Mouse (Mus musculus) forebrain, postnatal 0 days (tissue): ENCODE measurements around the gene Pde6h. TPM values are rescaled to one million over a fixed set of nuclear protein-coding genes. Genes with fewer than 3 reads are reported as not detected.
A peak's percentile ranks its signal among the peaks of the same experiment; 100 is the strongest.

ENCODE experiments used
- ATAC-seq: fragments of 200-750 bp; cut with Nextera tagmentation; 2 replicates; pipeline ENCODE4 v1.8.0; 2017; ENCODE audit warnings: mild to moderate bottlenecking, moderate library complexity
- DNase-seq: peaks from one replicate; pipeline ENCODE4 v3.0.0-alpha.2; 2015
- H3K27ac ChIP-seq: fragments of 300-500 bp; sonication (generic); 2 replicates; pipeline ENCODE4 v1.5.1; 2014; ENCODE audit warnings: low read depth, mild to moderate bottlenecking, antibody characterized with exemption, low read length, moderate library complexity, mixed read lengths
- H3K27me3 ChIP-seq: fragments of 300-500 bp; sonication (generic); 2 replicates; pipeline ENCODE4 v1.6.1; 2014; ENCODE audit warnings: mild to moderate bottlenecking, low read length, mixed read lengths; ENCODE audit not compliant: insufficient read depth
- H3K36me3 ChIP-seq: fragments of 300-500 bp; sonication (generic); 2 replicates; pipeline ENCODE4 v1.6.1; 2014; ENCODE audit warnings: mild to moderate bottlenecking, moderate library complexity; ENCODE audit not compliant: insufficient read depth
- H3K4me1 ChIP-seq: fragments of 300-500 bp; sonication (generic); 2 replicates; pipeline ENCODE4 v1.6.1; 2014; ENCODE audit warnings: antibody characterized with exemption; ENCODE audit not compliant: insufficient read depth
- H3K4me2 ChIP-seq: fragments of 300-500 bp; sonication (generic); 2 replicates; pipeline ENCODE4 v1.6.1; 2014; ENCODE audit warnings: low read depth, mild to moderate bottlenecking, moderate library complexity
- H3K4me3 ChIP-seq: fragments of 300-500 bp; sonication (generic); 2 replicates; pipeline ENCODE4 v1.5.1; 2014; ENCODE audit warnings: low read depth, low read length, mixed read lengths
- H3K9ac ChIP-seq: fragments of 300-500 bp; sonication (generic); 2 replicates; pipeline ENCODE4 v1.6.1; 2014; ENCODE audit warnings: mild to moderate bottlenecking
- H3K9me3 ChIP-seq: fragments of 300-500 bp; sonication (generic); 2 replicates; pipeline ENCODE4 v1.6.1; 2016; ENCODE audit warnings: low read length
- CTCF ChIP-seq: sonication (generic); IDR thresholded peaks from 2 replicates; pipeline ENCODE4 v1.5.1; 2016; ENCODE audit warnings: antibody characterized with exemption, control low read depth, low read depth
- WGBS: fragments of 180-500 bp; shearing (Covaris S2); extraction: QIAGEN DNeasy Blood & Tissue Kit; methylation state at CpG from one replicate; pipeline ENCODE4 v1.1.7; 2014; 5-methylcytosine and 5-hydroxymethylcytosine counted together
- polyA plus RNA-seq: library from polyadenylated mRNA; unstranded; fragments of >200 nt; fragmentation: Nextera tagmentation; extraction: Ambion mirVana; gene quantifications from 2 replicates; pipeline ENCODE4 v1.2.1, GENCODE M21; 2015
- total RNA-seq: library from RNA; depleted of rRNA; stranded (reverse); fragments of >200 nt; gene quantifications from 2 replicates; pipeline ENCODE4 v1.2.3, GENCODE M21; 2014

Pde6h gene
- total and polyA plus RNA-seq, 2 experiments from 2014 or later, result 0.05 to 0.34 TPM

DNA sequence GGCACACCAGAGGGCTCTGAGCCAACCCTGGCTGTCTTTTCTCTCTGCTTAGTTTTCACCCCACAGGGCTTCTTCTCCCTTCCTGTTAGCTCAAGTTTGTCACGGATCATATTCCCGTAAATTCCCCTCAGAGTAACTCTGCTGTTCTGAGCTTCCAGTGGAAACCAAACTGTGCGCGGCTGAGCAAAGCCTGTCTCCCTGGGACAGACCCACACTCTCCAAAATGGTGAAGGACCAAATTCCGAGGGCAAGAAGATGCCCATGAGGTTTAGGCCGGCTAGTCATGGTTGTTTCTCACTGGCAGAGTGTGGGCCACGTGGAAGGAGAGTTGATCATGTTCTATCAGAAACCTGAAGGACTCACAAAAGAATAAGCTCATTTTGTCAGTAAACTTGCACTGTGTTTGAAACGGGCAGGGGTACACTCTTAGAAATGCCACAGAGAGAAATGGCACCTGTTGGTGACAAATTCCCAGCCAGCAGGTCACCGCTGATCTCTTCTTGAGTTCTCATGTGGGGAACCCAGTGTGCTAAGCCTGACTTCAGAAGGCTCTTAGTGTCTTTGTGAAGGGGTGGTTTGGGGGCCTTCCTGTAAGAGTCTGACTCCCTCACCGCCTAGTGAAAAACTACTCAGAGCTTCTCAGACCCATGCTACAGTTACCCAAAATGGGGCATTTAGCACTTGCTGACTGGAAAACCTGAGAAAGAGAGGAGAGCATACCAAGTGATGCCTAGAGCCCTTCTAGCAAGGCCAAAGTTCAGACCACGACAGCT is 16.7 kb downstream of the Pde6h start:
- Histone ChIP-seq H3K4me3 (no peak overlapping the region), H3K9ac (no peak overlapping the region), H3K27me3 (no peaks in the 10 kb centered on the region), H3K36me3 (no peaks in the 10 kb centered on the region), H3K4me1 (0 out of 2 replicates have a peak, but pooled peaks cover 7% of the 10 kb centered on the region), H3K4me2 (no peak overlapping the region), H3K9me3 (no peaks in the 10 kb centered on the region), H3K27ac (0 out of 2 replicates have a peak overlapping the region, but pooled peaks have one; percentile 69)
- WGBS, result 85% methylated on average over 11 of the region's 11 CpGs
- no peak for TF ChIP-seq CTCF
- DNase-seq (no peak), ATAC-seq (no peak)

DNA sequence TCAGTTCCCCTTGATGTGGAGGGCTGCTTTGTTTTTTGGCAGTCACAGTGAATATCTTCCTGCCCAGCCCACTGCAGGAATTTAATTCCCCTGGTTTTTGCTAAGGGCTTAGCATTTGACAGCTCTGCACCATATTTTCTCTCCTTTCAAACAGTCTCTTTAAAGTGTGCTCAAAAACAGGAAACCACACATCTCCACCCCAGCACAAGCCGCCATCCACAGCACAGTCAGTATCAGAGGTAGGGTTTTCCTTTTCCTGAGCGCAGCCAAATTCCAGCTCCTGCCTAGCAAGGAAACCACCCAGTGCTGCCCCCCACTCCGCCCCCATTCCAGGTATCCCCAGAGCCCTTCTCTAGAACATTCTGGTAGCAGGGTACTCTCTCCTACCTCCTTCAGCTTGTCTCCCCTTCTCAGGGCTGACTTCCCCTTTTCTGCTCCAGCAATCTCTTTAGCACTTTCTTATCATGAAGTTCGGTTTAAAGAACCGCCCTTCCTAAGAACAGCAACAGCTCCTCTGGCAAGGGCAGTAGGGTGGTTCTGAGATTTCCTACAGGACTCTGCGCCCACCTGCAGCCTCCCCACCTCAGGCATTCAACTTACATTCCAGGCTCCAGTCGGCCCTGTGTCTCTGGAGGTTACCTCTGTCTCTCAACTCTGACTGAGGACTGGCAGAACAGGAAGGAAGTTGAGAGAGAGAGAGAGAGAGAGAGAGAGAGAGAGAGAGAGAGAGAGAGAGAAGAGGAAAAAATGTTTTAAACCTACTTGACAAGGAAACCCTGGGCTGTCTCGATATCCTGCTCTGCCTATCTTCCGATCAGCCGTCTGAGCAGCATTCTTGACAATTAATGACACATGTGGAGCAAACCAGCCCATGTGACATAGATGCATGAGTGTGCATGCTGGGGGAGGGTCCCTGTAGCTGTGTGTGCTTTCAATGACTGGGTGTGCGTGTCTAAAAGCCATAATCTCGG is 17.7 kb downstream of the Pde6h start, which contains the start of gene Arhgdib:
TSS of gene Arhgdib (minus strand) at position 849 of the 971 bp plus-strand sequence.
- 59% methylated on average over 12 of the region's 12 CpGs for WGBS
- peak; percentile 29 for DNase-seq

DNA sequence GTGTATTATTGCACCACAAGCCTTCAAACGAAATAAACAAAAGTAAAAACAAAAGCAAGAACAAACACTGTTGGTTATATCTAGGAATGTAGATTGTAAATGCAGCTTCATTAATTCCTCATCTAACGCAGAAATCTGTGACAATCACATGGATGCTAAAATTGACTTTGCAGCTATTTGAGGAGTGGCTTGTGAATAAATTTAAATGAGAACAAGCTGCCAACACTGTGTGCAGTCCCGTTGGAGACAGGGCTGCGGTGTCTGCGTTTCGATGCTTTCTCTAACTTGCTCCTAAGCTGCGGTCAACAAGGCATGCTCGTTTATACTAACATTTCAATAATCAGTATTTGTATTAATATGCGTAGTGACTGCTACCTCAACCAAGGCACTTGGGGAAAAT is 18.6 kb downstream of the Pde6h start:
- DNase-seq (peak; percentile 55), ATAC-seq (peak; percentile 65)
- Histone ChIP-seq H3K4me1 (0 out of 2 replicates have a peak, but pooled peaks cover 7% of the 10 kb centered on the region), H3K27ac (peak overlapping the region; percentile 69; the same call in 1 of the 2 replicates), H3K4me2 (no peak overlapping the region), H3K36me3 (no peaks in the 10 kb centered on the region), H3K9ac (no peak overlapping the region), H3K4me3 (no peak overlapping the region), H3K9me3 (no peaks in the 10 kb centered on the region), H3K27me3 (no peaks in the 10 kb centered on the region)
- no peak for TF ChIP-seq CTCF
- WGBS, result 48% methylated on average over 9 of the region's 9 CpGs

More for the DNA sequence above, 17.7 kb downstream of the Pde6h start, which contains the start of gene Arhgdib:
- H3K27me3 ChIP-seq, result no peaks in the 10 kb centered on the region
- H3K9me3 ChIP-seq, result no peaks in the 10 kb centered on the region
- peak within 1 kb of the TSS; percentile 69 for H3K27ac ChIP-seq
- ATAC-seq, result peak; percentile 65
- no peaks in the 10 kb centered on the region for H3K36me3 ChIP-seq
- no peak within 1 kb of the TSS for H3K4me3 ChIP-seq
- no peak within 1 kb of the TSS for H3K9ac ChIP-seq
- H3K4me2 ChIP-seq, result 0 out of 2 replicates have a peak within 1 kb of the TSS, but pooled peaks have one; percentile 3
- no peak for TF ChIP-seq CTCF
- 0 out of 2 replicates have a peak, but pooled peaks cover 7% of the 10 kb centered on the region for H3K4me1 ChIP-seq

DNA sequence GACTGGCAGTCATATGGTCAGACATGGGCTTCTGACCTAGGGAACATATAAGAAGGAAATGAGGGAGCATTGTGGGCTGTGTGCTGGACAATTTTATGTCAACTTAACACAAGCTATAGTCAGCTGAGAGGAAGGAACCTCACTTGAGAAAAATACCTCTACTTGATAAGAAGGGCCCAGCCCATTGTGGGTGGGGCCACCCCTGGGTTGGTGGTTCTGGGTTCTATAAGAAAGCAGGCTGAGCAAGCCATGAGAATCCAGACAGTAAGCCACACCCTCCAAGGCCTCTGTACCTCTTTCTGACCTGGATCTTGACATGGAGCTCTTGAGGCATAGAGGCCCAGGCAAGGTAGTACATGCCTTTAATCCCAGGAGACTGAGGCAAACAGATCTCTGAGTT is 19.8 kb downstream of the Pde6h start:
- DNase-seq, result no peak
- no peak overlapping the region for H3K9ac ChIP-seq
- 0 out of 2 replicates have a peak, but pooled peaks cover 7% of the 10 kb centered on the region for H3K4me1 ChIP-seq
- no peaks in the 10 kb centered on the region for H3K9me3 ChIP-seq
- no peak overlapping the region for H3K4me2 ChIP-seq
- H3K27ac ChIP-seq, result no peak overlapping the region
- no peaks in the 10 kb centered on the region for H3K36me3 ChIP-seq
- H3K4me3 ChIP-seq, result no peak overlapping the region
- no peak for TF ChIP-seq CTCF
- no peaks in the 10 kb centered on the region for H3K27me3 ChIP-seq
- ATAC-seq, result no peak

DNA sequence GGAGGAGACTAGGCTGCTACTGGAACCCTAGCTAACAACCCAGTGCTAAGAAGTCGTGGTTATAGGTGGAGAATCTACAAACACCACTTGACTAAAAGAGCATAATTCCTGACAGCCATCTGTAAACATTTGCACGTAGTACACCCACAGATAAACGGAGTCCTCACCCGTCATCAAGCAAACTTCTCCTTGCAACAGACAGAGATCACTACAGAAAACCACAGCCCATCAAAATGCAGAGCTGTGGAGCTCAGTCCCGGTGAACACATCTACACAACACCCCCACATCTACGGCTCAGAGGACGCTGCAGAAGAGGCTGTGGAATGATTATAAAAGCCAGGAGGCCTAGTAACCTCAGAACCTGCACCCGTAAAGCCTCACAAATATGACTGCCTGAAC is 20.9 kb downstream of the Pde6h start:
- no peak for DNase-seq
- Histone ChIP-seq H3K9ac (no peak overlapping the region), H3K27ac (no peak overlapping the region), H3K9me3 (no peaks in the 10 kb centered on the region), H3K4me2 (no peak overlapping the region), H3K36me3 (no peaks in the 10 kb centered on the region), H3K4me3 (no peak overlapping the region), H3K4me1 (0 out of 2 replicates have a peak, but pooled peaks cover 7% of the 10 kb centered on the region), H3K27me3 (no peaks in the 10 kb centered on the region)
- TF ChIP-seq CTCF, result no peak
- 91% methylated on average over 8 of the region's 8 CpGs for WGBS
- ATAC-seq, result no peak

DNA sequence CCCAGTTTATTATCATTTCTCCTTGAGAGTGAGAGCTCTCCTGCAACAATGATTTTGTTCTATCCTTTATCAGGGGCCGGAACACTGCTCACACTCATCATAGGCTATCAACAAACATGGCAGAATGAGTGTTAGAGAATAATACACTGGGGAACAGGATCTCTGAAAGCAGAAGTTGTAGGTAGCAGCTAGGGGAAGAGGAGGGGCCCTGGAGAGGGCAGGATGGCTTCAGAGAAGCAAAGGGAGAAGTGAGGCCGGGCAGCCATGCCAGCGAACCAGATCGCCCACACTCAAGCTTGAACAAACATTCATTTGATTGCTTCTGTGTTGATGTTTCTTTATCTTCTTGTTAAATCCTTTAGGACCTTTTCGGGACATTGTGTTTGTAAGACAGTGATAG is 22.6 kb downstream of the Pde6h start:
- H3K36me3 ChIP-seq, result no peaks in the 10 kb centered on the region
- TF ChIP-seq CTCF, result no peak

More for the DNA sequence above, 22.6 kb downstream of the Pde6h start:
- Histone ChIP-seq H3K4me1 (0 out of 2 replicates have a peak, but pooled peaks cover 2% of the 10 kb centered on the region), H3K27me3 (no peaks in the 10 kb centered on the region), H3K9me3 (no peaks in the 10 kb centered on the region), H3K9ac (no peak overlapping the region), H3K4me3 (no peak overlapping the region), H3K4me2 (no peak overlapping the region), H3K27ac (no peak overlapping the region)
- DNase-seq (no peak), ATAC-seq (no peak)
- 89% methylated on average over 5 of the region's 5 CpGs for WGBS
